Mouse (Mus musculus): Measurements from ENCODE around the gene Oser1.
"Not testable (repeated sequence)": the region's sequence is repeated elsewhere in the genome, so short reads cannot be mapped to it uniquely, and the experiment has no call there.

DNA sequence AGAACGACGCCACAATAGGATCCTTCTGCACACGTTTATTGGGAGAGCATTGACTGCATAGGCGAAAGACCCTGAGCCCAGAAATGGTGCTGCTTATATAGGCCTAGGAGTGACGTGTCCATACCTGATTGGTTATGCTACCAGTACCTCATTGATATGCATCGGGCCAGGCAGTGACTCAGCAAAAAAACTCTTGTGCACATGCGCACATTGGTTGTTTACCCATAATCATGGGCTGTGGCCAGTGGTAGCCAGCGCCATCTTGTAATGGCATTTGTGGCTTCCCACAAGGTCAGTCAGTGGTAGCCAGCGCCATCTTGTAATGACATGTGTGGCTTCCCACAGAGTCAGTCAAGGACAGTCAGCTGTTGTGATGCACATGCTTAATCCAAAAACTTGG, 36.8 kb upstream of the Oser1 start:
- TF ChIP-seq CTCF (IDR thresholded peaks at IDR 0.05; ENCODE audit: borderline replicate concordance, insufficient read depth, low read depth, low read length); POLR2A (IDR thresholded peaks at IDR 0.05; ENCODE audit: borderline replicate concordance, insufficient read depth, low read length): not testable (repeated sequence)
